Mouse (Mus musculus) forebrain, embryonic 15.5 days (tissue): ENCODE data around the gene Nceh1. TPM values are rescaled to one million over a fixed set of nuclear protein-coding genes. Genes with fewer than 3 reads are reported as not detected.

Source experiments
- ATAC-seq: fragments of 200-750 bp; cut with Nextera tagmentation; replicated peaks from 2 replicates; pipeline ENCODE4 v1.8.0; 2017; ENCODE audit warnings: mild to moderate bottlenecking, moderate TSS enrichment, moderate library complexity
- H3K27ac ChIP-seq: fragments of 300-500 bp; sonication (generic); replicated peaks from 2 replicates; pipeline ENCODE4 v1.5.1; 2015; ENCODE audit warnings: mild to moderate bottlenecking, inconsistent platforms
- H3K27me3 ChIP-seq: fragments of 300-500 bp; sonication (generic); 2 replicates; pipeline ENCODE4 v1.6.1; 2015; ENCODE audit warnings: inconsistent platforms
- H3K36me3 ChIP-seq: fragments of 300-500 bp; sonication (generic); 2 replicates; pipeline ENCODE4 v1.6.1; 2015; ENCODE audit warnings: mild to moderate bottlenecking, inconsistent platforms
- H3K4me1 ChIP-seq: fragments of 300-500 bp; sonication (generic); 2 replicates; pipeline ENCODE4 v1.6.1; 2015; ENCODE audit warnings: inconsistent platforms
- H3K4me2 ChIP-seq: fragments of 300-500 bp; sonication (generic); replicated peaks from 2 replicates; pipeline ENCODE4 v1.6.1; 2015; ENCODE audit warnings: mild to moderate bottlenecking, inconsistent platforms
- H3K4me3 ChIP-seq: fragments of 300-500 bp; sonication (generic); 2 replicates; pipeline ENCODE4 v1.5.1; 2015; ENCODE audit warnings: mild to moderate bottlenecking, inconsistent platforms
- H3K9ac ChIP-seq: fragments of 300-500 bp; sonication (generic); replicated peaks from 2 replicates; pipeline ENCODE4 v1.6.1; 2015; ENCODE audit warnings: mild to moderate bottlenecking, inconsistent platforms
- H3K9me3 ChIP-seq: fragments of 300-500 bp; sonication (generic); 2 replicates; pipeline ENCODE4 v1.6.1; 2016; ENCODE audit warnings: inconsistent platforms
- WGBS: fragments of 180-500 bp; shearing (Covaris S2); methylation state at CpG from one replicate; pipeline ENCODE4 v1.1.7; 2015; ENCODE audit warnings: mixed read lengths; 5-methylcytosine and 5-hydroxymethylcytosine counted together
- polyA plus RNA-seq: library from polyadenylated mRNA; unstranded; fragments of >200 nt; fragmentation: Nextera tagmentation; extraction: Ambion mirVana; gene quantifications from 2 replicates; pipeline ENCODE4 v1.2.1, GENCODE M21; 2015

Nceh1 gene
- polyA plus RNA-seq, 1 experiment from 2014 or later, result 7.2 TPM

DNA sequence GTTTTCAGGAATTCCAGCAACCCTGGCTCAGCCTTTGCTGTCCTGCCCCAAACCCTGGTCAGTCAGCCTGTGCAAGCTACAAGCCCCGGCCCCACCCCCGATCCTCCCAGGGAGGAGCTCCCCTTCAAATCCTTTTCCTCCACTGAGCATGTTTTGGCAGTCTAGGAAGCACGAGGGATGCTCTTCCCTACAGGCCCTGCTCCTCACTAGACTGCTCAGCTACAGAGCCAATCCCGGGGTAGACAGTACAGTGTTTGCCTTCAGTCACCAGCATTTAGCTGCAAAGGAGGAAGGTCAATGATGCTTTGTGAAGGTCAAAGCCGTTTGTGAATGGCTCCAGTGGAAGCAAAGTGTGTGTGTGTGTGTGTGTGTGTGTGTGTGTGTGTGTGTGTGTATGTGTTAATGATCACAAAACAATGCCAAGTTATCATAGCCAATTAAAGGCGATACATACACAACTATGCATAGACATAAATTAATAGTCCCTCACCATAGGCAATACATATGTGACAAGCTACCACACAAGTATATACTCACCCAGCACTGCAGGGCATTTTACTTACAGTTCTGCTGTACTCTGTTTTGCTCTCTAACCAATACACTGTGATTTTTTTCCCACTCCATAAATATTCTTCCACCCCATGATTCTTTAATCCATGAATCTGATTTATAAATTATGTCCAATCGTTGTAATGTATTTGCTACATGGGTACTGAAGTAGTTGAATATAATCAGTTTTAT, 111.0 kb downstream of the Nceh1 start:
- H3K9ac ChIP-seq, result no peak overlapping the region
- no peak for ATAC-seq
- H3K9me3 ChIP-seq, result no peaks in the 10 kb centered on the region
- WGBS, result 63% methylated on average over 7 of the region's 7 CpGs
- no peak overlapping the region for H3K4me2 ChIP-seq
- H3K27ac ChIP-seq, result no peak overlapping the region
- no peaks in the 10 kb centered on the region for H3K27me3 ChIP-seq
- no peaks in the 10 kb centered on the region for H3K4me1 ChIP-seq
- H3K4me3 ChIP-seq, result no peak overlapping the region
- no peaks in the 10 kb centered on the region for H3K36me3 ChIP-seq

DNA sequence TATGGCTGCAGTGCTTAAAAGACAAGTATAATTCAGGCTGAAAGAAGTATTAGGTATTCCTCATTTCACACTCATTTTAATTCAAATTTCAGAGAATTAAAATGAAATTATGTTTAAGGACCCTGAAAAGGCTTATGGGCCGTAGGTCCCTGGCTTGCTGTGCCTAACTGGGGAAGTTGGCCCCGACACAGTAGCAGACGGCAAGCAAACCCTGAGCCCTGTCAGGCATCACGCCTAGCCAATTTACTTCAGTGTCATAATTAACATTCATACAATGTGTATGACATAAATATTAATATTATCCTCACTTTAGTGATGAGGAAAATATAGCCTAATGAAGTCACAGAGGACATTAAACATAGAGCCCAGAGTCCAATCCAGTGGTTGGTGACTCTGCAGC, 117.7 kb downstream of the Nceh1 start:
- Histone ChIP-seq H3K4me2 (no peak overlapping the region), H3K9me3 (no peaks in the 10 kb centered on the region), H3K4me1 (no peaks in the 10 kb centered on the region), H3K27ac (no peak overlapping the region), H3K4me3 (no peak overlapping the region), H3K9ac (no peak overlapping the region), H3K27me3 (no peaks in the 10 kb centered on the region), H3K36me3 (no peaks in the 10 kb centered on the region)
- 69% methylated on average over 4 of the region's 4 CpGs for WGBS
- no peak for ATAC-seq

DNA sequence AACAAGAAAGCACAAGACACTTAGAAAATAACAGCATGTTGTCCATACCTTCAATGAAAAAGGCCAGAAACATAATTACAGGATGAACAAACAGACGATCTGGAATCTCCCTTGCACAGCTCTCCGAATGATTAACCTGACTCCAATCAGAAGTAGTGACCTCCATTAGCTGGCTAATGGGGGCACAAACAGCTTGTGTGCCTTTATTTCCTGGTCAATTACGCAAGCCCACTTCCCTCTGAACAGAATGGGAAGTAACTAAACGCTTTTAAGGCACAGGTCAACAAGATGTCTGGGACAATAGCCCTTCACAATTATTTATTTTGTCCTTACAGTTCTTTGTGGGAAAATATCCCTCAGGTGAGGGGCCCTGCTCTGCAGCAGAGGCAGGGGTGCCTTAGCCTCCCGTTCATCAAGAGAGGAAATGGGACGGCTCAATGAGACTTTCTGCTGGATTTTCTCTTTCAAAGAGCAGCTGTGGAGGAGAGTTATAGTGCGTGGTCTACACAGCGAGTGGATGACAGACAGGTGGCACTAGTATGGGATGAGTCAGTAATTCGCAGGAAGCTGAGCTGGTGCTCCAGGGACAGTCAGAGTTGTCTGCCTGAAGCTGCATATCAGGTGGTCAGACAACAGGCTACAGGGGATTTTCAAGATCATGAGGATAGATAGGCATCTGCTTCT, 119.7 kb downstream of the Nceh1 start:
- no peaks in the 10 kb centered on the region for H3K36me3 ChIP-seq
- ATAC-seq, result no peak
- H3K9ac ChIP-seq, result no peak overlapping the region
- H3K27ac ChIP-seq, result no peak overlapping the region
- no peaks in the 10 kb centered on the region for H3K4me1 ChIP-seq
- no peak overlapping the region for H3K4me2 ChIP-seq
- WGBS, result 71% methylated on average over 9 of the region's 9 CpGs
- no peaks in the 10 kb centered on the region for H3K9me3 ChIP-seq
- no peaks in the 10 kb centered on the region for H3K27me3 ChIP-seq
- no peak overlapping the region for H3K4me3 ChIP-seq

DNA sequence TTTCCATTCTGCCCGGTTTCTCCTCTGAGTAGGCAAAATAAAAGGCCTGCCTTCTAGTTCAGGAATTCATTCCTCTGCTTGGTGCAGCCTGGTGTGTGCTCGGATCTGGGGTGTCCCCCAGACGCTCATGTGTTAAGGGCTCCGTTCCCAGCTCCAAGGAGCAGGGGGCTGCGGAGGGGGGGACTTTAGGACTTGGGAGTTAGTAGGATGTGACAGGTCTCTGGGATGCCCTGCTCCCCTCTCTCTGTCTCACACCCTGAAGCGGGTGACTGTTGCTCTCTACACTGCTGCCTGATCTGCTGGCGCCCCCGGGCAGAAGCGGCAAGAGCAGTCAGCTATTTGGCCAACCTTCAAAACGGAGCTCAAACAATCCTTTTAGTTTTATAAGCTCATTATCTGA, 124.0 kb downstream of the Nceh1 start:
- no peak overlapping the region for H3K27ac ChIP-seq
- H3K9me3 ChIP-seq, result no peaks in the 10 kb centered on the region
- H3K9ac ChIP-seq, result no peak overlapping the region
- no peak overlapping the region for H3K4me3 ChIP-seq
- no peak overlapping the region for H3K4me2 ChIP-seq
- H3K36me3 ChIP-seq, result no peaks in the 10 kb centered on the region
- WGBS, result 78% methylated on average over 10 of the region's 10 CpGs
- ATAC-seq, result no peak
- no peaks in the 10 kb centered on the region for H3K4me1 ChIP-seq
- H3K27me3 ChIP-seq, result no peaks in the 10 kb centered on the region

DNA sequence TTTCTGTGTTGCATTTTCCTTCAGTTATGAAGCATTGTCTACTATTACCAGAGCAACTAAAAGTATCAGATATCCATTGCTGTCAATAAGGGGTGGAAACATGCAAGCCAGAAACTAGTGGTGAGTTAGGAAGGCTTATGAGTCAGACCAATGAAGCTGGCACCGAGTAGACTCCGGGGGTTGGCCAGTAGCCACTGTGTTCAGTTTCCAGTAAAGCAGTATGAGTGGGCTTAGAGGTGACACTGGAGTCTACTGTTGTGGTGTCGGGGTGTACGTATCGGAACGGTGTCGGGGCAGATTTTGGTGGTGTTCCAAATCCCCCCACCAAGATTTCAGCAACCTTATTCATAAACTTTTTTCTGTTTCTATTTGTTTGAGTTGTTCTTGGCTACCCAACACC, 128.2 kb downstream of the Nceh1 start:
- no peak overlapping the region for H3K27ac ChIP-seq
- no peaks in the 10 kb centered on the region for H3K4me1 ChIP-seq
- H3K4me3 ChIP-seq, result no peak overlapping the region
- H3K9ac ChIP-seq, result no peak overlapping the region
- WGBS, result 91% methylated on average over 7 of the region's 7 CpGs
- ATAC-seq, result no peak
- H3K36me3 ChIP-seq, result no peaks in the 10 kb centered on the region
- no peaks in the 10 kb centered on the region for H3K9me3 ChIP-seq
- H3K4me2 ChIP-seq, result no peak overlapping the region
- H3K27me3 ChIP-seq, result no peaks in the 10 kb centered on the region

DNA sequence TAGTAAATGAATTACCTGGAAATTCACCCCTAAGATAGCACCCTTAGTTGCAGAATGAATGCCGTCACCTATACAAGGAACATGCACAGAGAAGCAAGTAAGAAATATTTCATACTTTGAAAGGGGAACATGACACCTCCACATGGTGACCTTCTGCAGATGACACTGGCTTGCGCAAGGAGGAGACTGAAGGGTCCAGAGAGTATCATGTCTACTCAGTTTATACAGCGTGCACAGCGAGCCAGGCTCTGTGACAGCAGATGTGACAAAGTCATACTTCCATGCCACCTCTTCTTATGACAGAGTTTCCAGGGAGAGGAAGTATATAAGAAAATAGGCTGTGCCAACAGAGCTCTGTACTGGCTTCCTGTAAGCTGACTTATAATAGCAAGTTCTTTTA, 128.7 kb downstream of the Nceh1 start:
- no peaks in the 10 kb centered on the region for H3K9me3 ChIP-seq
- H3K27me3 ChIP-seq, result no peaks in the 10 kb centered on the region
- no peak overlapping the region for H3K4me3 ChIP-seq
- no peak overlapping the region for H3K27ac ChIP-seq
- no peaks in the 10 kb centered on the region for H3K4me1 ChIP-seq
- 95% methylated on average over 4 of the region's 4 CpGs for WGBS
- ATAC-seq, result no peak
- H3K4me2 ChIP-seq, result no peak overlapping the region
- H3K9ac ChIP-seq, result no peak overlapping the region
- no peaks in the 10 kb centered on the region for H3K36me3 ChIP-seq

DNA sequence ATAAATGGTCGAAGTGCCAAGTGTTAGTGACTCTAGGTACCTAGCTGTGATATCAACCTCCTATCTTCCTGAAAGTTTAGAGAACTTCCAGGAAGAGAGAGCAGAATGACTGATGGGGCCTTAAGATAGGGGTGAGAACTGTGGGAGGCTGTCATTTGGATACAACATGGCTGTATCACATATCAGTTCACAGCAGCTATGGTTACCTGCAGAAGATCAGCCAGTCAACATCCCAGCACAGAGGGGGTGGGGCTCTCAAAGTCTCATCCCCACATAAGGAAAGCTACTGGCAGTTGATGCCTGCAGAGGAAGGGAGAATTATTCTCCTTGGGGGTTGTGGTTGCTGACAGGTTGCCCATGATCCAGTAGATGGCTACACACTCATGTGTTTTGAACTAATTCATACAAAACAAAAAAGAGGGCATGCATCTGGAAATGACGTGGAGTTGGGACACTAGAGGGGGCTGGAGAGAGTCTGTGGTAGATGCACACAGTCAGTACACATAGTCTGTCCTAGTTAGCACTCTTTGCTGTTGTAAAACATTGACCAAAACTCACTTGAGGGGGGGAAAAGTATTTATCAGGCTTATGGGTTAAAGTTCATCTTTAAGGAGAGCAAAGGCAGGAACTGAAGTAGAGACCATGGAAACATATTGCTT, 131.9 kb downstream of the Nceh1 start:
- H3K9ac ChIP-seq, result no peak overlapping the region
- no peak for ATAC-seq
- H3K36me3 ChIP-seq, result no peaks in the 10 kb centered on the region
- no peak overlapping the region for H3K27ac ChIP-seq
- no peak overlapping the region for H3K4me3 ChIP-seq
- no peak overlapping the region for H3K4me2 ChIP-seq
- H3K9me3 ChIP-seq, result no peaks in the 10 kb centered on the region
- no peaks in the 10 kb centered on the region for H3K4me1 ChIP-seq
- WGBS, result 70% methylated on average over 2 of the region's 2 CpGs
- H3K27me3 ChIP-seq, result no peaks in the 10 kb centered on the region

DNA sequence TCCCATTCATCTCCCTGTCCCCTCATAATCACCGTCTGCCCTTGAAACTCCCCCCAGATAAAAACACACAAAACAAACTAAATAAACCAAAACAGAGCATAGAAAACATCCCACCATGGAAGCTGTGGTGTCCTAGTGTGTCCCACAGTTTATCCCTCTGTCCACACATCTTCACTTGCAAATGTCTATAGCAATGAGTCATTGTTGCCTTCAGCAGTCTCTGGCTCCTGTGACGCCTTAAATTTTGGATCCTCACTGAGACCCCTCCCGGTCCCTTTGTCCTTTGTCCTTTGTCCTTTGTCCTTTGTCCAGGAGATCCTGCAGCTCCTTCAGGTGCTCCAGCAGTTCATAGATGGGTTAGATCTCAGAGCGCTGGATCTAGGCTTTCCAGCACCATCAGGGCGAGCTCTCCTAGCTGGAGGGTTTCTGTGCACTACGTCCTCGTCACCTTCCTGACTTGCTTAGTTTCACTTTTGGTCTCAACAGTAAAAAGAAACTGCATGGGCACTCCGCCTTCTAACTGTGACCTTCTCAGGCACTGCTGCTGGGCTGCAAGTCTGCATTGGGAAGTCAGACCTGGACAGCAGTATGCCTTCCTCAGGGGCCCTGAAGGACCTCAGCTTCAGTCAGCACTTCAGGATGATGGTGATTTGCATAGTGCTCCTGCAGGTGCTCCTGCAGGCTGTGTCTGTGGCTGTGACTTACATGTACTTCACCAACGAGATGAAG, 134.0 kb downstream of the Nceh1 start, which contains the start of gene Tnfsf10:
Gene Tnfsf10 (plus strand): TSS at position 470 of the 729 bp plus-strand sequence.
- no peak within 1 kb of the TSS for H3K4me2 ChIP-seq
- H3K27ac ChIP-seq, result no peak within 1 kb of the TSS
- WGBS, result 70% methylated on average over 9 of the region's 9 CpGs
- H3K9ac ChIP-seq, result no peak within 1 kb of the TSS
- ATAC-seq, result no peak
- no peaks in the 10 kb centered on the region for H3K27me3 ChIP-seq
- H3K36me3 ChIP-seq, result no peaks in the 10 kb centered on the region
- H3K4me1 ChIP-seq, result no peaks in the 10 kb centered on the region
- no peak within 1 kb of the TSS for H3K4me3 ChIP-seq
- H3K9me3 ChIP-seq, result no peaks in the 10 kb centered on the region

DNA sequence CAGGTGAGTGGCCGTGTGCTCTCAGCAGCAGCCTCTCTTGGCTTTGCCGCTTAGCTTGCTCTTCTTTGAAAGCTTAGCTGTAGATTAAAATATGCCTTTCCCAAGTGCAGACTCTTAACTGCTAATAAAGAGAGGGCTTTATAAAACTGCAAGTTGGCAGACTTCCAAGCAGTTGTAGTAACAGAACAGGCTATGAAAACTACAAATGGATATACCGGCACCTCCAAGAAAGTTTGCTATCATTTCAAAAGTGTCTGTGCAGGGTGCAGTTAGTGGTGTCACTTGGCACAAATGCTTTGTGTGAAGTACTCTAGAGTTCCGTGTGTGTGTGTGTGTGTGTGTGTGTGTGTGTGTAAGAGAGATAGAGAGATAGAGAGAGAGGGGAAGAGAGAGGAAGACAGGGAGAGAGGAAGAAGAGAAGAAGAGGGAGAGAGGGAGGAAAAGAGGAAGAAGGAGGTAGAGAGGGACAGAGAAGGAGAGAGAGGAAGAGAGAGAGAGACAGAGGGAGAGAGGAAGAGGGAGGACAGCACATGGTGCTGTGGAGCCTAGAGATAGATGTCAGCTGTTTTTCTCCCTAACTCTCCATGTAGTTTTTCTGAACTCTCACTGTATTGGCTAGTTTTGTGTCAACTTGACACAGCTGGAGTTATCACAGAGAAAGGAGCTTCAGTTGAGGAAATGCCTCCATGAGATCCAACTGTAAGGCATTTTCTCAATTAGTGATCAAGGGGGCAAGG, 134.7 kb downstream of the Nceh1 start:
- Histone ChIP-seq H3K9me3 (no peaks in the 10 kb centered on the region), H3K36me3 (no peaks in the 10 kb centered on the region), H3K4me1 (no peaks in the 10 kb centered on the region), H3K9ac (no peak overlapping the region), H3K4me3 (no peak overlapping the region), H3K4me2 (no peak overlapping the region), H3K27me3 (no peaks in the 10 kb centered on the region), H3K27ac (no peak overlapping the region)
- 47% methylated on average over 4 of the region's 4 CpGs for WGBS
- ATAC-seq, result no peak

DNA sequence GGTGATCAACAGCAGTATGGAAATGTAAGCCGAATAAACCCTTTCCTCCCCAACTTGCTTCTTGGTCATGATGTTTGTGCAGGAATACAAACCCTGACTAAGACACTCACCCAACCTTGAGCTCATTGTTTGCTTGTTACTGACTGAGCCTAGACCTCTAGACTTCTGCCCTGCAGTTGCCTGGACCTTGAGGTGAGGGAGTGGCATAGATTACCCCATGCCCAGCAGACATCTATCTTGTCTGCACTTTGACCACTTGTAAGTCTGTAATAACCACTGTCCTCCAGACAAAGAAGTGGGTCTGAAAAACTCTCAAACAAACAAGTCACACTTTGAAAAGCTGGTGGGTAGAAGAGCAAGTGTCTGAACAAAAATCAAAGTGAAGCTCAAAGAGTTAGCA, 136.9 kb downstream of the Nceh1 start:
- H3K27ac ChIP-seq, result no peak overlapping the region
- no peak for ATAC-seq
- no peaks in the 10 kb centered on the region for H3K9me3 ChIP-seq
- 100% methylated on average over 1 of the region's 1 CpGs for WGBS
- H3K27me3 ChIP-seq, result no peaks in the 10 kb centered on the region
- no peak overlapping the region for H3K4me3 ChIP-seq
- H3K9ac ChIP-seq, result no peak overlapping the region
- no peaks in the 10 kb centered on the region for H3K4me1 ChIP-seq
- no peaks in the 10 kb centered on the region for H3K36me3 ChIP-seq
- no peak overlapping the region for H3K4me2 ChIP-seq

DNA sequence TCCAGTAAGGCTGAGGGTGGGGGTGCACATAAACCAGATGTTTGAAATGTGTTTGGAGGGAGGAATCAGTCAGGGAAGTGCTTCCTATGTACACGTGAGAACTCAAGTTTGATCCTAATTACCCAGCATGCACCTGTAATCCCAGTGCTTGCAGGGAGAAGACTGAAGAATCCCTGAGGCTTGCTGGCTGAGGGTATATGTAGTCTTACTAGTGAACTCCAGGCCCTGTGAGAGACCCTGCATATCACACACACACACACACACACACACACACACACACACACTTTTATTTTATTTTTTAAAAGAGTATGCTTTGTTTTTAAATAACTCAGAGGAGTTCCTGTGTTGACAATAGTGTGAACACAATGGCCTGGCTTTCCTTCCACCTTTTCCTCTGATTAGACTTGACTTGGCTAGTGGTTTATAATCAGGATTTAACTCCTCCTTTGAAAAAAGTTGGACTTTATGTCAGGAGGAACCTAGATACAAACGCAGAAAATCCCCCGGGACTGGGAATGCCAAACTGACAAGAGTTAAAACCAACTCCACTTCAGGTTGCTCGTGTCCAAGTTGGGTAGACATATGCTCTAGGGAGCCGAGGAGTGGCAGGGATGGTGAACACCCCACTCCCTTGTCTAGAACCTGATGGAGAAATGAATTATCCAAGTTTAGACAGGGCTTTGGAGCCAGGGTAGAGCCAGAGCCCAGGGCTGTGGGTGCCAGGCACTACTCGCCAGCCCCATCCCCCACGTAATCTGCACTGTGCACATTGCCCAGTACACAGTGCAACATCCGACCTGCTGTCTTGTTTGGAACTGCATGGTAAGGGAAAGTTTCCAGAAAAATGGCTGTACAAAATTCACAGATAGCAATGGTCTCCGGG, 138.1 kb downstream of the Nceh1 start:
- H3K27me3 ChIP-seq, result no peaks in the 10 kb centered on the region
- ATAC-seq, result no peak
- H3K4me3 ChIP-seq, result no peak overlapping the region
- no peak overlapping the region for H3K27ac ChIP-seq
- no peaks in the 10 kb centered on the region for H3K36me3 ChIP-seq
- H3K9me3 ChIP-seq, result no peaks in the 10 kb centered on the region
- 80% methylated on average over 9 of the region's 9 CpGs for WGBS
- H3K9ac ChIP-seq, result no peak overlapping the region
- no peaks in the 10 kb centered on the region for H3K4me1 ChIP-seq
- H3K4me2 ChIP-seq, result no peak overlapping the region
